Mouse (Mus musculus) heart, embryonic 12.5 days (tissue): ENCODE data around the gene Sap18b. TPM values are rescaled to one million over a fixed set of nuclear protein-coding genes. Genes with fewer than 3 reads are reported as not detected.

ENCODE experiments used
- polyA plus RNA-seq: library from polyadenylated mRNA; unstranded; fragments of >200 nt; fragmentation: Nextera tagmentation; extraction: Ambion mirVana; gene quantifications from 2 replicates; pipeline ENCODE4 v1.2.1, GENCODE M21; 2016

Sap18b gene
- polyA plus RNA-seq, 1 experiment from 2014 or later, result 327 TPM

Other genes with a start within 250 kb of the Sap18b start
- gene Prss54, start 249.0 kb upstream of the Sap18b start, polyA plus RNA-seq, result not detected in 2 replicates
- gene Gins3, start 191.9 kb upstream of the Sap18b start, polyA plus RNA-seq, result 18.2 and 19.0 TPM in 2 replicates
- 307 and 309 TPM in 2 replicates for gene Ndrg4, start 148.4 kb upstream of the Sap18b start, polyA plus RNA-seq
- 18.7 and 20.3 TPM in 2 replicates for gene Setd6, start 109.5 kb upstream of the Sap18b start, polyA plus RNA-seq
- 80.7 and 89.2 TPM in 2 replicates for gene Cnot1, start 17.9 kb upstream of the Sap18b start, polyA plus RNA-seq
- gene Slc38a7, start 28.2 kb downstream of the Sap18b start, polyA plus RNA-seq, result 12.4 and 13.2 TPM in 2 replicates
- 323 and 331 TPM in 2 replicates for gene Got2, start 63.2 kb downstream of the Sap18b start, polyA plus RNA-seq